Mouse (Mus musculus): ENCODE results near the gene Akap1.

The Akap1 gene

GRCm38 (mm10) chr11:88842315-88842975, 21.9 kb downstream of the Akap1 start:
- no peak for DNase-seq (ENCODE audit: low spot score)

- DNase-seq (ENCODE audit: low spot score), result no peak
Measured at GRCm38 (mm10) chr11:88841406-88841805, 23.0 kb downstream of the Akap1 start.

GRCm38 (mm10) chr11:88840724-88841350, 23.5 kb downstream of the Akap1 start:
- no peak for DNase-seq (ENCODE audit: low spot score)

- DNase-seq (ENCODE audit: low spot score), result no peak
Measured at GRCm38 (mm10) chr11:88840292-88840691, 24.1 kb downstream of the Akap1 start.

- no peak for DNase-seq (ENCODE audit: low spot score)
Measured at GRCm38 (mm10) chr11:88839379-88839778, 25.0 kb downstream of the Akap1 start.

GRCm38 (mm10) chr11:88838630-88839029, 25.8 kb downstream of the Akap1 start:
- DNase-seq (ENCODE audit: low spot score), result no peak

- DNase-seq (ENCODE audit: low spot score), result no peak
Measured at GRCm38 (mm10) chr11:88834606-88835005, 29.8 kb downstream of the Akap1 start.

- no peak for DNase-seq (ENCODE audit: low spot score)
Measured at GRCm38 (mm10) chr11:88834134-88834533, 30.3 kb downstream of the Akap1 start.

- no peak for DNase-seq (ENCODE audit: low spot score)
Measured at GRCm38 (mm10) chr11:88833099-88833498, 31.3 kb downstream of the Akap1 start.

GRCm38 (mm10) chr11:88830257-88830804, 34.1 kb downstream of the Akap1 start:
- no peak for DNase-seq (ENCODE audit: low spot score)

GRCm38 (mm10) chr11:88828528-88828927, 35.9 kb downstream of the Akap1 start:
- DNase-seq (ENCODE audit: low spot score), result no peak

- DNase-seq (ENCODE audit: low spot score), result no peak
Measured at GRCm38 (mm10) chr11:88825909-88826308, 38.5 kb downstream of the Akap1 start.

GRCm38 (mm10) chr11:88822991-88823390, 41.4 kb downstream of the Akap1 start:
- DNase-seq (ENCODE audit: low spot score), result peak; percentile 58

- no peak for DNase-seq (ENCODE audit: low spot score)
Measured at GRCm38 (mm10) chr11:88822526-88822925, 41.9 kb downstream of the Akap1 start.

GRCm38 (mm10) chr11:88820742-88821576, 43.4 kb downstream of the Akap1 start:
- DNase-seq (ENCODE audit: low spot score), result no peak

- DNase-seq (ENCODE audit: low spot score), result no peak
Measured at GRCm38 (mm10) chr11:88820253-88820652, 44.1 kb downstream of the Akap1 start.

- no peak for DNase-seq (ENCODE audit: low spot score)
Measured at GRCm38 (mm10) chr11:88817061-88817460, 47.3 kb downstream of the Akap1 start.

- DNase-seq (ENCODE audit: low spot score), result no peak
Measured at GRCm38 (mm10) chr11:88803231-88804010, 61.0 kb downstream of the Akap1 start.

GRCm38 (mm10) chr11:88796207-88796606, 68.2 kb downstream of the Akap1 start:
- no peak for DNase-seq (ENCODE audit: low spot score)

GRCm38 (mm10) chr11:88789893-88790292, 74.5 kb downstream of the Akap1 start:
- DNase-seq (ENCODE audit: low spot score), result no peak

- no peak for DNase-seq (ENCODE audit: low spot score)
Measured at GRCm38 (mm10) chr11:88786816-88787215, 77.6 kb downstream of the Akap1 start.

GRCm38 (mm10) chr11:88783525-88783924, 80.9 kb downstream of the Akap1 start:
- no peak for DNase-seq (ENCODE audit: low spot score)
